ENCODE assay signal across 9 mouse cellular contexts in genomic region chr1:59484791-59485785, GRCm38 (mm10). TPM values are rescaled to one million over a fixed set of nuclear protein-coding genes. Genes with fewer than 3 reads are reported as not detected.
A peak's percentile ranks its signal among the peaks of the same experiment; 100 is the strongest.
DNase-seq lines count a peak whose midpoint lies in the region; ATAC-seq and TF ChIP-seq lines count a peak whose summit lies in the region.
"Had no signal": no experiment of that assay in that cellular context is flagged by ENCODE, and none has a peak within 500 bp of the region (broad histone marks: within the 10 kb centered on the region; RNA-seq: fewer than 3 reads in every experiment).

No protein-coding gene starts in this region.

- no peaks in the 10 kb centered on the region for H3K36me3 ChIP-seq in thymus, adult 2 months (ENCODE audit: control insufficient read depth, insufficient read depth, low read length)
- H3K36me3 ChIP-seq in hindbrain, embryonic 15.5 days, result no peaks in the 10 kb centered on the region
- no peaks in the 10 kb centered on the region for H3K36me3 ChIP-seq in testis, adult 2 months (ENCODE audit: control insufficient read depth, insufficient read depth, low read length)

- 90% methylated on average over 16 of the region's 16 CpGs for WGBS in thymus, adult 2 months
- 16% methylated on average over 16 of the region's 16 CpGs for WGBS in hindbrain, embryonic 15.5 days

- TF ChIP-seq CTCF in thymus, adult 2 months (IDR thresholded peaks at IDR 0.05; ENCODE audit: borderline replicate concordance, control insufficient read depth, extremely low read depth, insufficient read depth, low read length, poor library complexity), result no peak
- no peak for TF ChIP-seq CTCF in testis, adult 2 months (IDR thresholded peaks at IDR 0.05; ENCODE audit: control insufficient read depth, insufficient read depth, insufficient replicate concordance, low read depth, low read length)

- no peaks in the 10 kb centered on the region for H3K9me3 ChIP-seq in hindbrain, embryonic 15.5 days

- intact Hi-C loops in left cerebral cortex, postnatal 25 days (cut with DNase I), result loop anchor here (1.0 to 5.0 kb wide), 2 partner anchors 99 to 137 kb away; no protein-coding TSS in a partner anchor

- H3K9ac ChIP-seq in hindbrain, embryonic 15.5 days, result 0 out of 2 replicates have a peak overlapping the region, but pooled peaks have one; percentile 11

- ATAC-seq in hindbrain, embryonic 15.5 days (ENCODE audit: low FRiP score, low read depth), result no peak

- peak overlapping the region; percentile 97 for H3K4me2 ChIP-seq in hindbrain, embryonic 15.5 days

- H3K4me3 ChIP-seq in thymus, adult 2 months (ENCODE audit: control insufficient read depth, insufficient read depth, low read length), result peak overlapping the region; percentile 2; the same call in 1 of the 2 replicates
- peak overlapping the region; percentile 62 for H3K4me3 ChIP-seq in hindbrain, embryonic 15.5 days
- H3K4me3 ChIP-seq in testis, adult 2 months (ENCODE audit: control insufficient read depth, low read depth, low read length), result no peak overlapping the region

- TF ChIP-seq POLR2A in thymus, adult 2 months (IDR thresholded peaks at IDR 0.05; ENCODE audit: control insufficient read depth, extremely low read depth, insufficient read depth, low read length, poor library complexity), result no peak
- no peak for TF ChIP-seq POLR2A in testis, adult 2 months (IDR thresholded peaks at IDR 0.05; ENCODE audit: control insufficient read depth, low read depth, low read length)

- H3K27ac ChIP-seq in thymus, adult 2 months (ENCODE audit: control insufficient read depth, insufficient read depth, low read length), result no peak overlapping the region
- H3K27ac ChIP-seq in hindbrain, embryonic 15.5 days (replicated peaks), result peak overlapping the region; percentile 47
- H3K27ac ChIP-seq in testis, adult 2 months (ENCODE audit: control insufficient read depth, insufficient read depth, low read depth, low read length), result peak overlapping the region; percentile 23

- peaks cover 21% of the 10 kb centered on the region for H3K4me1 ChIP-seq in thymus, adult 2 months (replicated peaks; ENCODE audit: control insufficient read depth, insufficient read depth, low read length)
- peaks cover 56% of the 10 kb centered on the region for H3K4me1 ChIP-seq in hindbrain, embryonic 15.5 days (replicated peaks)
- peaks cover 20% of the 10 kb centered on the region for H3K4me1 ChIP-seq in testis, adult 2 months (ENCODE audit: control insufficient read depth, insufficient read depth, low read length)

- no peak for DNase-seq in thymus, adult 2 months
- no peak for DNase-seq in thymus, postnatal 10 days (ENCODE audit: low spot score in 2 of 2)
- DNase-seq in cerebellum, postnatal 36 days, result peak; percentile 60 to 61
- peak; percentile 39 for DNase-seq in lung, postnatal 10 days
- DNase-seq in left cerebral cortex, postnatal 25 days (ENCODE audit: low spot score in 2 of 2), result no peak
- no peak for DNase-seq in urinary bladder, adult 2 months (ENCODE audit: low spot score)

- peaks cover 11% of the 10 kb centered on the region; the same call in 1 of the 2 replicates for H3K27me3 ChIP-seq in thymus, adult 2 months (ENCODE audit: control insufficient read depth, insufficient read depth, low read length)
- 0 out of 2 replicates have a peak, but pooled peaks cover 11% of the 10 kb centered on the region for H3K27me3 ChIP-seq in hindbrain, embryonic 15.5 days
- H3K27me3 ChIP-seq in testis, adult 2 months (ENCODE audit: control insufficient read depth, insufficient read depth, low read length), result no peaks in the 10 kb centered on the region

RNA-seq across cellular contexts. Expression of gene Fzd7, which starts 2.9 kb away (rescaled TPM):
- 11.4 and 12.2 TPM in 2 replicates for polyA plus RNA-seq in thymus, adult 2 months (2012; rRNA removed)
- polyA plus RNA-seq in hindbrain, embryonic 15.5 days (2015; fragmentation: Nextera tagmentation; extraction: Ambion mirVana), result 2.5 and 2.8 TPM in 2 replicates
- 1.4 and 1.5 TPM in 2 replicates for polyA plus RNA-seq in testis, adult 2 months (2012; rRNA removed)
- total RNA-seq in left cerebral cortex, postnatal 25 days (2021), result 1 to 10 TPM; 6.8 to 6.9 TPM
- 33.0 and 44.9 TPM in 2 replicates for polyA plus RNA-seq in urinary bladder, adult 2 months (2012; rRNA removed)

RNA-seq across cellular contexts. Expression of gene Gm973, which starts 31.0 kb away (rescaled TPM):
- 0.09 and 0.28 TPM in 2 replicates for polyA plus RNA-seq in thymus, adult 2 months (2012; rRNA removed)
- polyA plus RNA-seq in hindbrain, embryonic 15.5 days (2015; fragmentation: Nextera tagmentation; extraction: Ambion mirVana), result 8.1 and 9.4 TPM in 2 replicates
- 72.5 and 83.9 TPM in 2 replicates for polyA plus RNA-seq in testis, adult 2 months (2012; rRNA removed)
- 1 to 10 TPM; 8.3 to 9.2 TPM for total RNA-seq in left cerebral cortex, postnatal 25 days (2021)
- polyA plus RNA-seq in urinary bladder, adult 2 months (2012; rRNA removed), result 31.4 and 38.5 TPM in 2 replicates
- polyA plus RNA-seq: spleen, adult 2 months had no signal

Comparison
In these comparisons a context has a peak if more than half of its experiments do, and no peak if none do; other contexts are left out.
1. DNase-seq: peak in cerebellum, postnatal 36 days (2 of 2) and lung, postnatal 10 days (single experiment); none in thymus, adult 2 months (single experiment), thymus, postnatal 10 days (0 of 2), left cerebral cortex, postnatal 25 days (0 of 2) and urinary bladder, adult 2 months (single experiment).